Mouse (Mus musculus) lung, postnatal 0 days (tissue): ENCODE data around the gene Rhob.

Source experiments
- CTCF ChIP-seq: IDR thresholded peaks from 2 replicates; pipeline ENCODE4 v1.5.1; 2016; ENCODE audit warnings: antibody characterized with exemption, mild to moderate bottlenecking
- EP300 ChIP-seq: IDR thresholded peaks from 2 replicates; pipeline ENCODE4 v1.6.1; 2016; ENCODE audit warnings: antibody characterized with exemption, mild to moderate bottlenecking, control low read depth

GRCm38 (mm10) chr12:8464961-8465360, 34.8 kb downstream of the Rhob start:
- no peak for TF ChIP-seq CTCF
- no peak for TF ChIP-seq EP300
